Mouse (Mus musculus): ENCODE measurements around the gene Trrap.

DNA sequence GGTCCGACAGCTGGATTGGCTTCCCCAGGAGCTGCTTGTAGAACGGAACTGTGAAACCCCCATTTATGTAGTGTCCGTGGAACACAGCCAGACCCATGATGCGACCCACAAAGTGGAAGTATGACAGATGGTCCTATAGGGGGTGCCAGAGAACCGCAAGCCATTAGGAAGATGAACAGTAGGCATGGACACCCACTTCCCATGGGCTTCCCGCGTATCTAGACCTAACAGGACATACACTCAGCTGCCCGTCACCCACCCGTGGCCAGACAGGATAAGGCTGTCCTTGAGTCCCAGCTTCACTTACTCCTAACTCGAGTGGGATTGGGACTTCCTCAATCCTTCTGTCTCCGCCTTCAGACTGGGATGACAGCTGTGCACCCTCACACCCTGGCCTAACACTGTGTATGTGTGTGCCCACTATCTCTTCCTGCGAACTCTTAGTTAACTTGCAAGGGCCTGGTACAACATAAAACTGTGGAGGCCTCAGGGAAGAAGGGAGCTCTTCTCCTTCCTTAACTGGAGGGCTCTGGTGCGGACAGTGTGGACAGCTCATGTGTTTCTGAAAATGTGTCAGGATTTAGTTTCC lies 117.2 kb downstream of the Trrap start:
- TF ChIP-seq CTCF (IDR thresholded peaks at IDR 0.05; ENCODE audit: low read depth, low read length) (peak; percentile 38; the same call in 1 of the 2 replicates), POLR2A (IDR thresholded peaks at IDR 0.05; ENCODE audit: borderline replicate concordance, low read depth, low read length) (no peak)

Measured in bone marrow macrophage, adult 2 months (primary cell).